Mouse (Mus musculus): Measurements from ENCODE around the gene Gjc2.
A peak's percentile ranks its signal among the peaks of the same experiment; 100 is the strongest.

Gene Gjc2

DNA sequence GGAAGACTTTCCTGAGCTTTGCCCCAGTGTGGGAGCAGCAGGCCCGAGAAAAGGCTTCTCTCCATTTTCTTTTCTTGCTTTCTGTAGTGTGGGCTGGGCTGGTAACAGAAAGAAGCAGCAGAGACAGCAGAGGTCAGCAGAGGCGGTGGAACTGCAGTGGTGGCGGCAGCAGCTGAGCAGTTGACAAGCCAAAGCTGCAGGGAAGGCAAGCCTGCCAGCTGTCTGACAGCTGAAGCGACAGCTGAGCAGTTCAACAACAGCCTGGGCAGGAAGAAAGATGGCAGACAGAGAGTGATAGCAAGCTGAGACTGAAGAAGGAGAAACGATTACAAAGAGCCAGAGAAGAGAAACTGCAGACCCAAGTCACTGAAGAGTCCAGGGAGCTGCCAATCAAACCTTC is 21.6 kb downstream of the Gjc2 start:
- DNase-seq (ENCODE audit: low read depth, low spot score), result peak; percentile 94

DNA sequence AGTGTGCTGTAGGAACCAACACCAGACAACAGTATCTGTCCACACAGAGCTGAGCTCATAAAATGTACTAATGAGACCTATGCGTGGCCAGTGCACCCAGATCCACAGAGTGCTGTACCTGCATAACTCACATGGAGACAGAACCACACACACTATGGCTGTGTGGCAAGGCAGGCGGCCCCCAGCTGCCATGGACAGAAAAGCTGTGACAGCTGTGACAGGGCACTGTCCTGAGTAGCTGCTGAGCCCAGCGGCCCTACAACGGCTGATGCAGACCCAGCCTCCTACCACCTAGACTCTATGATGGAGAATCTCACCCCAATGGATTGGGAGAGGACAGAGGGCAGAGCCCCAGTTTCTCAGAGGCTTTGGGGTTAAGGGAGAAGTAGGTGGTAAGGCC is 23.5 kb downstream of the Gjc2 start:
- no peak for DNase-seq (ENCODE audit: low read depth, low spot score)

- DNase-seq (ENCODE audit: low read depth, low spot score), result no peak
Observed at GRCm38 (mm10) chr11:59159099-59159498, 23.9 kb downstream of the Gjc2 start.

DNA sequence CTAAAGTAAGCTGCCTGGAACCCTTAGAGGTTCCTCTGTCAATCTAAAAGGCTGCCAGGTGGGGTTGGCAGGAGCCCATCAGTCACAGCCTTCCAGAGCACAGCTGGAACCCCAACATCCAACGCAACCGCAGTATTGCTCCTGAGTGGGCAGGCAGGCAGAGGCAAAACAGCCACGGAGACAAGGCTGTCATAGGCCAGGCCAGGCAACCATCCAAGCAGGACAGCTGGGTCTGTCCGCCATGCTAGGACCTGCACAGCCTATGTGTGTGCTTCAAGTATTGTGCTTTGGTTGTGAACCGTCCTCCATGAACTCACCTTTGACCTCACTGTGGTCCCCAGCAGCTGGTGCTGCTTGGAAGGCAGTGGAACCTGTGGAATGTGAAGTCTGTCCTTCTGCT is 27.1 kb downstream of the Gjc2 start:
- DNase-seq (ENCODE audit: low read depth, low spot score), result no peak

GRCm38 (mm10) chr11:59154220-59154619 is 28.8 kb downstream of the Gjc2 start:
- no peak for DNase-seq (ENCODE audit: low read depth, low spot score)

GRCm38 (mm10) chr11:59151729-59152128 is 31.3 kb downstream of the Gjc2 start:
- no peak for DNase-seq (ENCODE audit: low read depth, low spot score)

DNA sequence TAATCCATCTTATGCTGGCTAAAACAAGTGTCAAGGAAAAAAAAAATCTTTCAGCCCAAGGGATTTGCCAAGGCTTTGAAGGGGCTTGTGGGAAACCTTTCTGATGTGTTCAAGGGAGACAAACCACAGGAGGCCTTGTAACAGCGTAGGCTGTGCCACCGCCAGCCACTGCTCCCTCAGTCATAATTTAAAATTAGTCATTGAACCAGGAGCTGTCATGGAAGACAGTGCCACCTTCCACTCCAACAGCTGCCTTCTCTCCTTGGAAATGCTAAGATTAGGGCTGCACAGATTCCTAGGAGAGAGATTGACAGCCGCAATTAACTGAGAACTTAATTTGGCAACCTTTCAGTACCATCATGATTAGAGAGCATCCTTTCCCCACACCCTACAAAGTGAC is 33.7 kb downstream of the Gjc2 start:
- DNase-seq (ENCODE audit: low read depth, low spot score), result no peak

- no peak for DNase-seq (ENCODE audit: low read depth, low spot score)
Observed at GRCm38 (mm10) chr11:59142962-59143361, 40.1 kb downstream of the Gjc2 start.

DNA sequence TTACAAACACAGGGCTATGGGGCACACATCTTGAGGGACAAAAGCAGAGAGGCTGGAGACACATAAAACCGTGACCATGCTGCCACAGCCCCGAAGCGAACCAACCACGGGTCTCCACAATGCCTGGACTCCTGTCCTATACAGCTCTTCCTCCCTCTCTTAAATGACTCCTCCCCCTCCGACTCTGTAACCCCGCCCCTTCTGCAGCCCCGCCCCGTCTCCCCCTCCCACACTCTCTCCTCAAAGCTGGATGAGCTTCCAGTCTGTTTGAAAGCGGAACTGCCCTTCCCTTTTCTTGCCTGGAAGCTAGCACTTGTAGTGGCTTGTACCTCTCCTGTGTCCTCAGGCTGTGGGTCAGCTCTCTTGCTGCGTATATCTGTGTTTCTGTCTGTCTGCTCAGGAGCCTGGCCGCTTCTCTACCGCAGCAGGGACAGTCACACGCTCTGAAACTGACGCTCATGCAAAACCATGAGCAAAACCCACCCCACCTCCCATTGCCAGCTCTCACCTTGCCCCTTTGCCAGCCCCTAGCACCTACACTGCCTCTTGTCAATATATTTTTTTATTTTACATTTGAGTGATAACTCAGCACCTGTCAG is 41.1 kb downstream of the Gjc2 start:
- peak; percentile 73 for DNase-seq (ENCODE audit: low read depth, low spot score)

GRCm38 (mm10) chr11:59138537-59139486 is 44.2 kb downstream of the Gjc2 start:
- peak; percentile 92 for DNase-seq (ENCODE audit: low read depth, low spot score)

DNA sequence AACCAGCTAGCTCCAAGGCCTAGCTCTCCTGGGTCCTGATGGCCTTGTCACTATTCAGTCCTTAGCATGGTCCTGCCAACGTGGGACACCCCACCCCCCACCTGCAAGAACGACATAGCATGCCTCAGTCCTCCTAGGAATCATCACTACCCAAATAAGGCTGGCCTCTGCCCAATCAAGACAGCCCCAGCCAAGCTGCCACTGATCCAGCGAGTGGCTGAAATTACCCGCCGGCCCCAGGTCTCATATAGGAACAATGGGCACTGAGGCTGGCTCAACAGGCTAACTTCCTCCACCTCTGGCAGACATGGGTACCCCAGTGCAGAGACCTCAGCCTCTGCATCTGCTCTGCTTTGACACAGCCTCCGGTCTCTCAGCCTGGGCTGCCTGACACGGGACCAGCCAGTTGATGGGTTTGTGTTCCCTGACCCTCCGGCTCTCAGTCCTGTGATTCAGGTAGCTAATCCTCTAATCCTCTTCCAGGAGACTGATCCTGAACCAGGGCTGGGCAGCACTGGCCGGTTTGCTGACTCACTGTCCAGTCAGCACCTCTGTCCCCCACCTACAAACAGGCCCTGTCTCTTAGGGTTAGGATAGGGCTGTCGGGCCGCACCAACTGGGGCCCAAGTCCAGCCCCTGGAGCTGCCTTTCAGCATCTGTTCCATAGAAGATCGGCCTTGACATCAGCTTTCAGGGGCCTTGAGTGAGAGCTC is 45.9 kb downstream of the Gjc2 start:
- peak; percentile 76 for DNase-seq (ENCODE audit: low read depth, low spot score)

DNA sequence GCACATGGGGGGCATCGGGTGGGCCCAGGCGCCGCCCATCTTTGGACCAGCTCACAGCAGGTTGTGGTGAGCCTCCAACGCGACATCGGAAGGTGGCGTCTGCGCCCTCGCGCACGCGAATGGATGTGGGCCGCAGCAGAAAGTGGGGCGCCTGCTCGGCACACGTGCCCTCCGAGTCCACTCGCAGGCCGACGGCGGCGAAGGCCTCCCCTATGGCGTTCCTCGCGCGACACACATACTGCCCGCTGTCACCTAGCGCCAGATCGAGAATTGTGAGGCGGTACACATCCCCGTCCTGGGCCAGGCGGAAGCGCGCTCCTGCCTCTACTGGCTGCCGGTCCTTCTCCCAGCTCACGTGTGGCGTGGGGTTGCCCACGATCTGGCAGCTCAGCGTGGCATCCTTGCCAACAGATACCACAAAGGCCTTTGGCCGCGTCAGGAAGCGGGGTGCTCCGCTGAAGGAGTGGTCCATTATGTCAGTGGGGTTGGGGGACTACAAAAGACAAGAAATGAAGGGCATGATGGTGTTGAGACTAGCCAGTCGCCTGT is 47.0 kb downstream of the Gjc2 start, which contains the start of gene Obscn:
Gene Obscn (minus strand): TSS at position 499 of the 549 bp plus-strand sequence.
- no peak for DNase-seq (ENCODE audit: low read depth, low spot score)

DNA sequence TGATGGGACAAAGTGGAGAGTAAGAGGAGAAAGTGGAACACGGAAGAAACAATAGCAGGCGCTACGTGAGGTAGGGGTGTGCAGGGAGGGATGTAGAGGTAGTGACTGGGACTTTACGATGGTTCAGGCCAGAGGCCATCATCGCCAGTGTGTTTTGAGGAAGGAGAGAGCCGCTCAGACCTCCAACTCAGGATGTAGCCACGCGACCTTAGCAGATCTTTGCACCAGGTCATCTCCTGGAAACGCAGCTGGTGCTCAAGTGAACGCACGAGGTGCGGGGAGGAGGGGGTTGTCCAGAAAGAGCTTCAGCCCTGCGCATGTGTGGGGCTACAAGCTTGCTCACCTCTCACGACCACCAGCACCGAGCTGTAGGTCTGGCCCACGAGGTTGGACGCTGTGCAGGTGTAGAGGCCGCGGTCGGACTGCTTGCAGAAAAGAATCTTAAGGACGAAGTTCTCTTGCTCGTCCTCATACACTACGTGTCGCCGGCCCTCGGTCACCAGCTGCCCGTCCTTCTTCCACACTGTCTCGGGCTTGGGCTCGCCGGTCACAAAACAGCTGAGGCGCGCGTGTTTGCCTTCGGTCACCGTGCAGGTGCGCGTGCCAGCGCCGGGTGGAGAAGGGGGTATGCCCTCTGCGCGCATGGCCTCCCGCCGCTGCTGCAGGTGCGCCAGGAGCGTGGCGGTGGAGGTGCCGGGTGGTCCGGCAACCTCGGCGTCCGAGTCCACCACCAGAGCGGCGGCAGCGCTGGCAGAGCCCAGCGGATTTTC is 47.8 kb downstream of the Gjc2 start:
- no peak for DNase-seq (ENCODE audit: low read depth, low spot score)

GRCm38 (mm10) chr11:59134373-59134997 is 48.5 kb downstream of the Gjc2 start:
- no peak for DNase-seq (ENCODE audit: low read depth, low spot score)

GRCm38 (mm10) chr11:59132065-59132464 is 50.9 kb downstream of the Gjc2 start:
- no peak for DNase-seq (ENCODE audit: low read depth, low spot score)

GRCm38 (mm10) chr11:59131348-59131919 is 51.6 kb downstream of the Gjc2 start:
- peak; percentile 59 for DNase-seq (ENCODE audit: low read depth, low spot score)

- peak; percentile 47 for DNase-seq (ENCODE audit: low read depth, low spot score)
Observed at GRCm38 (mm10) chr11:59130782-59131181, 52.2 kb downstream of the Gjc2 start.
